Mouse (Mus musculus) urinary bladder, adult 18-20 months (tissue): ENCODE data around the gene 1700020D05Rik.
A peak's percentile ranks its signal among the peaks of the same experiment; 100 is the strongest.

ENCODE experiments used
- DNase-seq, 2 experiments: peaks; one replicate each; pipeline ENCODE4 v3.0.0; 2022; ENCODE audit warnings: low spot score in 2 of 2, mixed read lengths in 2 of 2

Gene 1700020D05Rik

GRCm38 (mm10) chr19:5503687-5504086, at the start of gene 1700020D05Rik:
Gene 1700020D05Rik (minus strand): TSS chr19:5503787.
- no peak for DNase-seq

- no peak for DNase-seq
These were observed 44.0 kb upstream of the 1700020D05Rik start for GRCm38 (mm10) chr19:5547471-5548056.

GRCm38 (mm10) chr19:5544031-5544430, 40.4 kb upstream of the 1700020D05Rik start:
- DNase-seq: no peak

- DNase-seq: no peak
These were observed 39.8 kb upstream of the 1700020D05Rik start for GRCm38 (mm10) chr19:5543362-5543761.

GRCm38 (mm10) chr19:5538786-5539185, 35.2 kb upstream of the 1700020D05Rik start:
- no peak for DNase-seq

- no peak for DNase-seq
These were observed 28.9 kb upstream of the 1700020D05Rik start for GRCm38 (mm10) chr19:5532520-5532919.

- no peak for DNase-seq
These were observed 26.5 kb upstream of the 1700020D05Rik start for GRCm38 (mm10) chr19:5530138-5530524.

GRCm38 (mm10) chr19:5529325-5530137, 25.9 kb upstream of the 1700020D05Rik start:
- DNase-seq: peak; percentile 96 to 98

- no peak for DNase-seq
These were observed 21.6 kb upstream of the 1700020D05Rik start for GRCm38 (mm10) chr19:5525204-5525603.

- DNase-seq: no peak
These were observed 15.1 kb upstream of the 1700020D05Rik start for GRCm38 (mm10) chr19:5518721-5519120.

GRCm38 (mm10) chr19:5516906-5517505, 13.4 kb upstream of the 1700020D05Rik start:
- DNase-seq: no peak

- DNase-seq: no peak
These were observed 12.5 kb upstream of the 1700020D05Rik start for GRCm38 (mm10) chr19:5515840-5516777.

- DNase-seq: no peak
These were observed 9.4 kb upstream of the 1700020D05Rik start for GRCm38 (mm10) chr19:5513005-5513349.

- DNase-seq: no peak
These were observed 8.8 kb upstream of the 1700020D05Rik start for GRCm38 (mm10) chr19:5512091-5513004.

GRCm38 (mm10) chr19:5511074-5511632, 7.6 kb upstream of the 1700020D05Rik start:
- DNase-seq: no peak

GRCm38 (mm10) chr19:5510031-5511026, 6.7 kb upstream of the 1700020D05Rik start, which contains the start of gene Snx32:
Gene Snx32 (minus strand): TSS chr19:5510538.
- DNase-seq: peak; percentile 79 to 94

GRCm38 (mm10) chr19:5500330-5500875, 3.2 kb downstream of the 1700020D05Rik start:
- DNase-seq: no peak

- DNase-seq: no peak
These were observed 7.6 kb downstream of the 1700020D05Rik start for GRCm38 (mm10) chr19:5496052-5496370.
